Mouse (Mus musculus): ENCODE data around the gene Gm15155.

- no peak for TF ChIP-seq CTCF (IDR thresholded peaks at IDR 0.05; ENCODE audit: borderline replicate concordance, control insufficient read depth, extremely low read depth, insufficient read depth, low read length, poor library complexity)
- no peak for TF ChIP-seq POLR2A (IDR thresholded peaks at IDR 0.05; ENCODE audit: control insufficient read depth, extremely low read depth, insufficient read depth, low read length, poor library complexity)
Observed at GRCm38 (mm10) chrX:155724157-155724556, 99.6 kb downstream of the Gm15155 start.

Data from thymus, adult 2 months (tissue).